Mouse (Mus musculus) stomach, postnatal 0 days (tissue): ENCODE results near the gene Lgals7.

ENCODE experiments used
- CTCF ChIP-seq: IDR thresholded peaks from 2 replicates; pipeline ENCODE4 v1.5.1; 2016; ENCODE audit warnings: antibody characterized with exemption, low read depth, mild to moderate bottlenecking, moderate library complexity
- EP300 ChIP-seq: optimal IDR thresholded peaks from 2 replicates; pipeline ENCODE3; 2016; ENCODE audit warnings: antibody characterized with exemption

- TF ChIP-seq EP300, result no peak
- TF ChIP-seq CTCF, result no peak
Observed at GRCm38 (mm10) chr7:28888701-28889161, 25.1 kb downstream of the Lgals7 start.
